Mouse (Mus musculus): ENCODE data around the gene Myl6b.
"Not testable (repeated sequence)": the region's sequence is repeated elsewhere in the genome, so short reads cannot be mapped to it uniquely, and the experiment has no call there.

The Myl6b gene

DNA sequence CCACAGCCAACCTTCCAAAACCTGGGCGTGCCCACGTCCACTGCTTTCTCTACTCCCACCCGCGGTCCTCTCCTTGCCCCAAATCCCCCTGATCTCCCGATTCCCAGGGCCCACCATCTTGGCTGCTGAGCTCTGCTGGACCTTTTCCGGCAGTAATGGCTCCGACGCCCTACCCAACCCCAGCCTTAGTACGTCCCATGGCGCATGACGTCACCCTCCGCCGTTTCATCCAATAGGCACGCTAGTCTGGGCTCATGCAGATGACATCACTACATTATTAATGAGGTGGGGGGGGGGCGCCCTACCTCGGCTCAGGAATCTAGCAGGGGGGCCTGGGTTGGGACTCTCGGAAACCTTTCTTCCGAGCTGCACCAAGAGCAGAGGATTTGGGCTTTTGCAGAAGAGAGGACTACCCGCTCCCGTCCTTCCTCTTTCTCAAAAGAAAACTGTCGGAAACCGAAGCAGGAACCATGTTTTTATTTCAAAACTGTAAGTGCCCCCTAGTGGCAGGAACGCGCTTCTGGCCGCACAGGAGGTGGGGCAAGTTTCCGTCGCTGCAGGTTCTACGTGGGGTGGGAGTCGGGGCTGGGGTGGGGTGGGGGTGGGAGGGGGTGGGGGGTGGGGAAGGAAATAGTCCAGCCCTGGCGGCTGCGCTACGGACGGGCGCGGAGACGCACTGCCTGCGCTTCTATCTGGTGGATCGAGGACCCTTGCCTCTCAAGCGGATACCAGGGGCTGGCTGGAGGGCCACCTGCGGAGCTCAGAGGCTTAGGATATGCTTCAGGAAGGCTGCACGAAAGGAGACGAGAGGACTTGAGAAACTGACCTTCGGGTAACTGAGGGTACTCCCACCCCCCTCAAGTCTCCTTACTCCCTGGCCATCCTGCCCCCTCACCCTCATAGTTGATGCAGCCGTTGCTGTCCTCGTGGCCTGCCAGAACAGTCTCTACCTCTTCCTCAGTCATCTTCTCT, 4.5 kb downstream of the Myl6b start, which contains the start of gene Myl6:
Myl6 (minus strand) TSS at position 451 of the 972 bp plus-strand sequence.
- peak; percentile 97 to 98 for DNase-seq (ENCODE audit: low spot score in 2 of 2)

- peak in 1 of 2 experiments; percentile 72 for DNase-seq (ENCODE audit: low spot score in 2 of 2)
Measured at GRCm38 (mm10) chr10:128493319-128493694, 5.2 kb downstream of the Myl6b start.

- peak; percentile 45 to 77 for DNase-seq (ENCODE audit: low spot score in 2 of 2)
Measured at GRCm38 (mm10) chr10:128492633-128493311, 5.7 kb downstream of the Myl6b start.

- DNase-seq (ENCODE audit: low spot score in 2 of 2): not testable (repeated sequence)
Measured at GRCm38 (mm10) chr10:128492051-128492450, 6.4 kb downstream of the Myl6b start.

DNA sequence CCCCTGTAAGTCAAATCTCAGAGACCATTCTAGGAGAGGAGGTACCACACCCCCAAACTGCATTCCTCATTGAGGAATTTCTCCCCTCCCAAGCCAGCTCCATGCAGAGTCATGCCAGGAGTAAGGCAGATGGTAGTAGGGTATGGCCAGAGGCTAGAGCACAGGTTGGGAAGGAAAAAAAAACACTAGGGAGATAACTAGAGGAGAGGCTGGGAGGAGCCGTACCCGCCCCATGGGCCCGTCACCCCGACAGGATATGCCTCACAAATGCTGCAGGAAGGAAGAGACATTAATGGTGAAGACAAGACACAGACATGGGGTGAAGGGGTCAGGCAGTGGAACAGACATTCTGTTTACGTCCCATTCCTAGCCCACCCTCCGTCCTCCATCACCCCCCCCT, 7.0 kb downstream of the Myl6b start:
- no peak for DNase-seq (ENCODE audit: low spot score in 2 of 2)

DNA sequence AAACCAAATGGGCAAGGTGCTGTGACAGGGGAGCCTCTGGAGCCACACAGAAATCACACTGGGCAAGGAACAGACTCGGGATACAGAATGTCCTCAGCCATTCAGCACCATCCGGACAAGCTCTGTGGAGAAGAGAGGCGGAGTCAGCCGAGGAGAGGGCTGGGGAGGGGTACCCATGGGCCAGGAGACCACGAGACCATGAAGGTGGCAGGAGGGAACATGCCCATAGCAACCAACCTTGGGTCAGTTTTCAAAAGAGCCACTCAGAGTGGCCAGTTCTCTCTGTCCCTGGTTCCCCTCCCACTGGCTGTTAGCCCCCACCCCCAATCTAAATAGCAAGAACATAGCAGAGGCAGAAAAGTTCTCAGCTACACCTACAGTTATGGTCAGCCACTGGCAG, 7.6 kb downstream of the Myl6b start:
- no peak for DNase-seq (ENCODE audit: low spot score in 2 of 2)

DNA sequence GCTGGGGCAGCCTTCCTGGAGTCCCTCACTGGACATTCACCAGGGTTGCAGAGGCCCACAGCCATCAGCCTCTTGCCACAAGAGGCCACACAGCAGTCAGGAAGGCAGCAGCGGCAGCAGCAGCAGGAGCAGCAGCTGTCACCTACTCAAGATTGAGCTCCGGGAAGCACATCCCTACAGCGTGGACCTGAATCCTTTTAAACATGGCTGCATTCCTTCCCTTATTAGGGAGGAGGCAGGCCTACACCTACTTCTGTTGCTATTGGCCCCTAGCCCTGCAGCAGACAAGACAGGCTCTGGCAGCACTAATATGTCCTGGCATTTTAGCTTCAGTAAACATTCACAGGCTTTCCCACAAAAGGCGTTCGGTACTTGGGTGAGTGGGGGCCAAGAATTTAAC, 8.3 kb downstream of the Myl6b start:
- no peak for DNase-seq (ENCODE audit: low spot score in 2 of 2)

- no peak for DNase-seq (ENCODE audit: low spot score in 2 of 2)
Measured at GRCm38 (mm10) chr10:128489785-128490184, 8.7 kb downstream of the Myl6b start.

DNA sequence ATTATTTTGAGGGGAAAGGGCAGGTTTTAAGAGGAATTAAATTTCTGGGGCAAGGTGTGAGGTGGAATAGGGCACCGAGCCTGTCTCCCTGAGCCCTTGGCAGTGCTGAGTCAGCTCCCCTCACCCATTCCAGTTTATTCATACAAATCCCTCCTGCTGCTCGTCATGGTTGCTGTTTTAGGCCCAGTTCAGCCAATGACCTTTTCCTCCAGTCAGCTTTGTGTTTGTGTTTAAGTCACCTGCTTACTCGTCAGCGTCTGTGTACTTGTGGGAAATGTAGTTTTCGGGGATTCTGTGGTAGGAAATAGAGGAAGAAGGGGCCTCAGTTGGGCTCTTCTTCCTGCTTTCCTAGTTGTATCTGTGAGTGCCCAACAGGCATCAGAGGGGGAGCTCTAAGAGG, 9.1 kb downstream of the Myl6b start:
- no peak for DNase-seq (ENCODE audit: low spot score in 2 of 2)

DNA sequence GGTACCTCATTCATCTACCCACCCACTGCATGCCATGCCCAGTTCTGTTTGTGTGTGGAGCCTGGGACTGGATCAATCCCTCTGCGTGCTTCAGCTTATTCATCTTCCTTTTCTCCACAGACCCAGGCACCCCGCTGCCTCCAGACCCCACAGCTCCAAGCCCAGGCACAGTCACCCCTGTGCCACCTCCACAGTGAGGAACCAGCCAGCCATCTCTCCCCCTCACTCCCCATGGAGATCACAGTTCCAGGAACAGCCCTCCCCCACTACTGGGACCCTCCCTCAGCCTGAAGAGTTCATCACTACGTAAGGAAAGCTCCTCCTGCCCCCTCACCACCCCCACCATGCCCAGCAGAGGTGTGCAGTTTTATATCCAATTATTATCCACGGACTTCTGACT, 9.7 kb downstream of the Myl6b start:
- DNase-seq (ENCODE audit: low spot score in 2 of 2): no peak

DNA sequence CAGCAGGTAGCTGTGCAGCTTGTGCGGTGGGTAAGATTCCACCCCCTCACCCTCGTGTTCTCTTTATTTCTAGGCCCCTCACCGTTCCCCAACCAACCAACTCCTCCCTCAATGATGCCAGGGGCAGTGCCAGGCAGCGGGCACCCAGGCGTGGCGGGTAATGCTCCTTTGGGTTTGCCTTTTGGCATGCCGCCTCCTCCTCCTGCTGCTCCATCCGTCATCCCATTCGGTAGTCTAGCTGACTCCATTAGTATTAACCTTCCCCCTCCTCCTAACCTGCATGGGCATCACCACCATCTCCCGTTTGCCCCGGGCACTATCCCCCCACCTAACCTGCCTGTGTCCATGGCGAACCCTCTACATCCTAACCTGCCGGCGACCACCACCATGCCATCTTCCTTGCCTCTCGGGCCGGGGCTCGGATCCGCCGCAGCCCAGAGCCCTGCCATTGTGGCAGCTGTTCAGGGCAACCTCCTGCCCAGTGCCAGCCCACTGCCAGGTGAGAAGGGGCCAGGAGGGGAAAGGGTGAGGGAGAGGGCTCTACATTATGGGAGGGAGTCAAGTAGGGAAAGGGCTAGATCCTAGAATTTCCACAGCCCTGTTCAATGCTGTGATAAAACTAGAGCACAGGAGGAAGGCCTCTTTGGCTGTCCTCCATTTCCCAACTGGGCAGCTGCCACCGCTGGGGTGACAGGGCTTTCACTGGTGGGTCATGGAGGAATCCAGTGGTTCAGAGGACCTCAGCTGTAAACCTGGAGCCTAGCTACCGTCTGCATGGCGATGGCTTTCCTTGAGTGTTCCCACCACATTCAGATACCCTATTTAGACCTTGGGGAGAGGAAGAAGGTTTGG, 10.4 kb downstream of the Myl6b start:
- DNase-seq (ENCODE audit: low spot score in 2 of 2): no peak

- DNase-seq (ENCODE audit: low spot score in 2 of 2): no peak
Measured at GRCm38 (mm10) chr10:128486370-128486769, 12.1 kb downstream of the Myl6b start.

- DNase-seq (ENCODE audit: low spot score in 2 of 2): no peak
Measured at GRCm38 (mm10) chr10:128474366-128474765, 24.1 kb downstream of the Myl6b start.

GRCm38 (mm10) chr10:128460270-128460630, 38.2 kb downstream of the Myl6b start:
- no peak for DNase-seq (ENCODE audit: low spot score in 2 of 2)

DNA sequence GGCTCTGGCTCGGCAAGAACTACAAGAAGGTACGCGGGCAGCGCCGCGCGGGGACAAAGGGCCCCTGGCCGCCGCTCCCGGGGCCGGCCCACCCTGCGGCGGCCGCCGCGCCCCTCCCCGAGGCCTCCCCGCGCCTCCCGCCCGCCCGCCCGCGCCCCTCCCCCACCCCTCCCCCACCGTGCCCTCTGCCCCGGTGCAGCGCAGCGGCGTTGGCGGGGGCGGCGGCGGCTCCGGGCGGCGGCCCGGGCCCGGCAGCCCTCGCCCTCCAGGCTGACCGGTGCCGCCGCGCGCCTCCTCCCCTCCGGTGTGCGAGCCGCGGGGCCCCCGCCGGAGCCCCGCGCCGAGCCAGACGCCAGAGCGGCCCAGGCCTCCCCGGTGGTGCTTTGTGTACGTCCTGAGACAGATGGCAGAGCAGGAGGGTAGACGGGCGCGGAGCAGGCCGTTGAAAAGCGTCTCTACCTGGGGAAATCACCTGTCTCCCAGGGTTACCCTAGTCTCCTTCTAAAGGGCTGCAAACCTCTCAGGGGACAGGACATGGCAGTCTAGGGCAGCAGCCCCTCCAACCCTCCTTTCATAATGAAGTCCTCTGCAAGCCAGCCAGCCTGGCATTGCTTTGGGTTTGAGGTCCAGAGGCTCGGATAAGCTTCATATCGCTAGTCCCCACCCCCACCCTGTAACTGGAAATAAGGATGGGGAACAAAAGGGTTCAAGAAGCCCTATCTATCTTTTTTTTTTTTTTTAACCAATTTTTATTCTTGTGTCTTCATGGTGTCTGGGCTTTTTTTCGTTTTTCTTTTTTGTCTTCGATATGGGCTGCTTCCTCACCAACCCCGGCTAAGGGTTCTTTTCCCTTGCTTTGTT, 38.8 kb downstream of the Myl6b start:
- peak; percentile 49 to 81 for DNase-seq (ENCODE audit: low spot score in 2 of 2)

GRCm38 (mm10) chr10:128458719-128459408, 39.6 kb downstream of the Myl6b start, which contains the start of gene Smarcc2:
Gene Smarcc2, plus strand, starts transcription at chr10:128459248.
- peak; percentile 88 to 96 for DNase-seq (ENCODE audit: low spot score in 2 of 2)

DNA sequence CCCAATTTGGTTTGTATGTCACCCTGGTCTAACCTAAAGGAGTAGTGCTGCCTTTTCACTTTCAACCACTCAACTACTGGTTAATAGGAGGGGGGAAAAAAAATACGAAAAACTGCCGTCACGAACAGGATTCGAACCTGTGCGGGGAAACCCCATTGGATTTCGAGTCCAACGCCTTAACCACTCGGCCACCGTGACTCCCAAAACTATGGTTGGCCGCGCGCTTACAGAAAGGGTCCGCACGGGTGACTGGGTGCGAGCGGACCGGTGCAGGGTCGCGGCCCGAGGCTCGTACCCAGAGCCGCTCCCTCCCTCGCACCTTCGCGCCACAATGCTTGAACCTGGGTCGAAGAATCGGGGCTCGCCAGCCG, 40.2 kb downstream of the Myl6b start:
- DNase-seq (ENCODE audit: low spot score in 2 of 2): peak; percentile 93 to 98

DNA sequence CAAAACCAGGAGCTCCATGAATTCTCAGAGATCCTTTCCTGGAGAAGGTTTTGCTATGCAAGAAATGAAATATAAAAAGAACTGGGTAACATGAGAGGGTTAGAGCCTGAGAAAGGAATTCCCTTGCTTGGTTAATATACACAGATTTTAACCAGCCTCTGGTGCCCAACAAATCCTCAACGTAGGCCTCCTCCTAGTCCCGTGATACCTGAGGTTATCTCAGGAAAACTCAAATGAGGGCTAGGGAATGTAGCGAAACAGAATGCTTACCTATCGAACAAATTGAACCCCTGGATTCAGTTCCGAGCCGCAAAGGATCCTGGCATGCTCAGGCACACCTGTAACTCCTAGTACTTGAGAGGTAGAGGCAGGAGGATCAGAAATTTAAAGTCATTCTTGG, 40.8 kb downstream of the Myl6b start:
- DNase-seq (ENCODE audit: low spot score in 2 of 2): no peak

DNA sequence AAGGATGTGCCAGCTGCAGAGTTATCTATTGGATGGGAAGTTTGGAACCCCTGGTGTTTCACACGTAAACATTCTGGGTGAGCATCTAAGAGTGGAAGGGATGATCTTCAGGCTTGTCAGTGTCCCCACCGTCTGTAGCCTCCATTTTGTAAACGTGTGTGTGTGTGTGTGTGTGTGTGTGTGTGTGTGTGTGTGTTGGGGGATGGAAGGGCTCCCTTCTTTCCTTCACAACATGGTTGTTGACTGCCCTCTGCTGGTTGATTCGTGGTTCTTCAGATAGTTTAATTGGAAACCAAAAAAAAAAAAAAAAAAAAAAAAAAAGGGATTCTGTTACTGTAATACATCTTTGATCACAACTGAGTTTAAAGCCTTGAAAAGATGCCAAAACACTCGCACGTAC, 43.2 kb downstream of the Myl6b start:
- peak; percentile 71 to 79 for DNase-seq (ENCODE audit: low spot score in 2 of 2)

- DNase-seq (ENCODE audit: low spot score in 2 of 2): no peak
Measured at GRCm38 (mm10) chr10:128454471-128454870, 44.0 kb downstream of the Myl6b start.
